In genomic region chr19:4090446-4090845, GRCm38 (mm10) we compare ENCODE assay signal across 28 mouse cellular contexts. TPM values are rescaled to one million over a fixed set of nuclear protein-coding genes. Genes with fewer than 3 reads are reported as not detected.
"Had no signal": no experiment of that assay in that cellular context is flagged by ENCODE, and none has a peak within 500 bp of the region (broad histone marks: within the 10 kb centered on the region; RNA-seq: fewer than 3 reads in every experiment).

No protein-coding gene starts in this region.

- H3K9me3 ChIP-seq: liver, embryonic 15.5 days; neural tube, embryonic 12.5 days; neural tube, embryonic 15.5 days had no signal

- H3K4me3 ChIP-seq: layer of hippocampus, adult 2 months; liver, embryonic 15.5 days; neural tube, embryonic 12.5 days; neural tube, embryonic 15.5 days had no signal

- H3K4me1 ChIP-seq: neural tube, embryonic 12.5 days; neural tube, embryonic 15.5 days had no signal

- DNase-seq: kidney, adult 2 months; kidney, postnatal 25 days; layer of hippocampus, adult 9-11 months; lung, adult 2 months; midbrain, embryonic 14.5 days; right cerebral cortex, adult 18-20 months; right cerebral cortex, postnatal 14 days; right cerebral cortex, postnatal 4 days; thymus, postnatal 25 days had no signal

- H3K4me2 ChIP-seq: liver, embryonic 11.5 days; liver, embryonic 15.5 days; midbrain, embryonic 11.5 days; neural tube, embryonic 12.5 days; neural tube, embryonic 15.5 days had no signal

- H3K36me3 ChIP-seq: liver, embryonic 15.5 days; neural tube, embryonic 12.5 days; neural tube, embryonic 15.5 days had no signal

- H3K27ac ChIP-seq: kidney, postnatal 0 days; layer of hippocampus, adult 2 months; liver, embryonic 15.5 days; macrophage; neural tube, embryonic 12.5 days; neural tube, embryonic 15.5 days had no signal

- H3K27me3 ChIP-seq: neural tube, embryonic 12.5 days had no signal

- H3K9ac ChIP-seq: liver, embryonic 15.5 days; neural tube, embryonic 12.5 days; neural tube, embryonic 15.5 days had no signal

RNA-seq across cellular contexts. Expression of gene Cabp2, which starts 9.1 kb away (rescaled TPM):
- total RNA-seq: layer of hippocampus, adult 2 months; layer of hippocampus, postnatal 25 days; left cerebral cortex, adult 18-20 months; left cerebral cortex, postnatal 25 days; megakaryocyte-erythroid progenitor cell, adult 5-6 weeks; midbrain, postnatal 0 days had no signal
- polyA plus RNA-seq: kidney, embryonic 14.5 days; large intestine, adult 2 months; limb, embryonic 11.5 days; limb, embryonic 14.5 days; lung, embryonic 16.5 days; macrophage; midbrain, embryonic 11.5 days; midbrain, embryonic 14.5 days; midbrain, postnatal 0 days; neural tube, embryonic 12.5 days; neural tube, embryonic 15.5 days; stomach, embryonic 14.5 days had no signal

RNA-seq across cellular contexts. Expression of gene Gstp3, which starts 31.1 kb away (rescaled TPM):
- total RNA-seq: layer of hippocampus, adult 2 months; layer of hippocampus, postnatal 25 days; left cerebral cortex, adult 18-20 months; left cerebral cortex, postnatal 25 days; midbrain, postnatal 0 days had no signal
- polyA plus RNA-seq: kidney, postnatal 0 days; macrophage; midbrain, embryonic 11.5 days; midbrain, embryonic 14.5 days; midbrain, postnatal 0 days; neural tube, embryonic 12.5 days; neural tube, embryonic 15.5 days; stomach, embryonic 14.5 days had no signal
